Mouse (Mus musculus): ENCODE data around the gene Clasp2. TPM values are rescaled to one million over a fixed set of nuclear protein-coding genes. Genes with fewer than 3 reads are reported as not detected.
"Not testable (repeated sequence)": the region's sequence is repeated elsewhere in the genome, so short reads cannot be mapped to it uniquely, and the experiment has no call there.

Gene Clasp2
- total RNA-seq, 2 experiments from 2014 or later = 180 to 184 TPM

DNA sequence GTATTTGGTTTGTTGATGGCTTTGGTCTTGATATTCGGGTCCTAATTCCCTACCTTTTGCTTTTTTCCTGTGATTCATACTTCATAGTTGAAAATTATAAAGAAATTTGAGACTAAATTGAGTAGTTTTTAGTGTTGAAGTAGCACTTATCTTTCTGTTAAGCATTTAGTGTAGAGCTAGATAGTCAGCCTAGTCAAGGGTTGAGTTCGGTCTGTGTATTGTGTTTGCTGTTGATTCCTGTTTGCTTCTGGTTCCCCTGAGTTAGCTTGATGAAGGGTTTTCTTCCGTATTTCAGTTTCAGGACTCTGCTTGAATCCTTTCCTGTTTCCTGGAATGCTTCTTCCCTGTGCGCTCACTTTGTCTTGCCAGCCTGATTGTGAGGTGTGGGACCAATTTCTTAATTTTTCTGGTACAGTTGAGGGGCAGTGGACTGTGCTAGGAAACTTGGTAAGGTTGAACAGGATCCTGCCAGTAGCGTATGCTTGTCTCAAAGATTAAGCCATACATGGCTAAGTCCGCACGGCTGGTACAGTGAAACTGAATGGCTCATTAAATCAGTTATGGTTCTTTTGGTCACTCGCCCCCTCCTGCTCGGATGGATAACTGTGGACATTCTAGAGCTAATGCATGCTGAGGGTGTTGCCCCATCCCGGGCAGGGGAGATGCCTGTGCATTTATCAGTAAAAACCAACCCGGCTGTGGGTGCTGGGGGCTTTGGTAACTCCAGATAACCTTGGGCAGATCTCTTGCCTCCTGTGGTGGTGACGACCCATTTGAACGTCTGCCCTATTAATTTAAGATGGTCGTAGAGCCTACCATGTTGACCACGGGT is 14.8 kb downstream of the Clasp2 start:
- DNase-seq (ENCODE audit: low spot score in 2 of 2) = no peak

DNA sequence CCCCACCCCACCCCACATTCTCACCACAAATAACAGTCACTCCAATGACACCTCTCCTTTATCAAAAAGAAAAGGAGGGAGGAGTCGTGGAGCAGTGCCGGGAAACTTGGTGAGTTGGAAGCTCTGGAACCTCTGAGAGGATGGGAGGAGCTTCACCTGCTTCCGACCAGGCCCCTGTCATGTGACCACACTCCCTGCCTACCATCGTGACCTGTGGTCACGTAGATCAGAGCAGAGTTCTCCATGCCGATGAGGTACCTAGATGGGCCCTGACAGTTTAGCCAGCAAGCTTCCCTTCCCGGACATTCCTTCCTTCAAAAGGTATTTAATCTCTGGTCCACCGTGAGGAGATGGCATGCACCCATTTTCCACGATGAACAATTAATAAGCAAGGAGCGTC is 17.2 kb downstream of the Clasp2 start:
- DNase-seq (ENCODE audit: low spot score in 2 of 2) = no peak

DNA sequence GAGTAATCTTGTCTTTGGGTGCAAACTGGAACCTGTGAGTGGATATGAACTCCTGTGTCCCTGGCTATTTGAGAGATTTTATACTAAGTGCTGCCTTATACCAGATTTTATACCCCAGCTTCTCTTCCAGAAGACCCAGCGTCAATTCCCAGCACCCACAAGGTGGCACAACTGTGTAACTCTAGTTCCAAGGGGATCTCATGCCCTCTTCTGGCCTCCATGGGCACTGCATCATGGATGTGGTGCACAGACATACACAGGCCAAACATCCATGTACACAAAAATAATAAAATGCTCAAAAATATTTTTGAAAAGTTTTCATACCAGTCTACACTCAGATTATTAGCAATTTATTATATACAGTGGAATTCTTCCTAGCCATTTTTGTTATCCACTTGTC is 18.4 kb downstream of the Clasp2 start:
- DNase-seq (ENCODE audit: low spot score in 2 of 2) = no peak

DNA sequence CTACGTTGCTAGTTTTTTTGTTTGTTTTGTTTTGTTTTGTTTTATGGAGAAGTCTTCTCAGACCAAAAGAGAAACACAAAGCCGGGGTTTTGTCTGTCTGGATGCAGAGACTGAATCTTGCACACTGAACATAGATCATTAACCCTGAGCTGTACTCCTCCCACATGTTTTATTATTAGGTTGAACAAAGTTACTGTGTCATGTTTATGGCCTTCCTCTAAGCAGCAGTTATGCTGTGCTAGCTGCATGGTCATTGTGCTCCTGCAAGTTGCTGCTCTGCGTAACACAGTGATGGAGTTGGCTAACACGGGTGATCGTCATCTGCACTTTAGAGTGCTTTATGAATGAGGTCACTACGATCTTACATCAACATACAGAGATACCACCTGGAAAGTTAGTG is 21.1 kb downstream of the Clasp2 start:
- DNase-seq (ENCODE audit: low spot score in 2 of 2) = no peak

DNA sequence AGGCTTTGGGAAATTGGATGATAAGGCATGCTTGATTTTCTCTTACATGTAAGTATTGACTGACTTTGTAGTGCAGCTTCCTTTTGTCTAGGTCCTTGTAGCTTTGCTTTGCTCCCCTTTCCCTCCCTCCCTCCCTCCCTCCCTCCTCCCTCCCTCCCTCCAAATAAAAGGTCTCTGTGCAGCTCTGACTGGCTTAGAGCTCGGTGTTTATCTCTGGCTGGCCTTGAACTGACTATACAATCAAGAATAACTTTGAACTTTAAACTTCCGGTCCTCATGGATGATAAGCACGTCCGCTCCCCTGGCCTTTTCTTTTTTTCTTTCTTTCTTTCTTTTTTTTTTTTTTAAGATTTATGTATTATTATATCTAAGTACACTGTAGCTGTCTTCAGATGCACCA is 21.9 kb downstream of the Clasp2 start:
- DNase-seq (ENCODE audit: low spot score in 2 of 2) = no peak

DNA sequence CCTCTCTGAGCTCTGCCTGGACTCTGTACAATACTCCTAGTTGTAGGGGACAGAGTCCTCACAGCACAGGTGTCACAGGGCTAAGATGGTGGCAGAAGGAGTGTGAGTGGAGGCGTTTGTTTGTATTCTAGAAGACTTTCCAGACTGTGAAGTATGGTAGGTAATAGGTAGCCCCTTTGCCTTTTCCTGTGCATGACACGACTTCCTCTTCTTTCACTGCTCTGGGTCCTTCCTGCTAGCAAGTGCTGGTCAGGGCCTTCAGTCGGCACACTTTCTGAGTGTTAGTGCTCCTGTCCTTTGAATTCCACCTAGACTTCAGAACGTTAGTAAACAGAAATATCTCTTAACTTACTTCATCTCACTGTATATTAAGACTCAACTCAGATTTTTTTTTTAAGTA is 29.4 kb downstream of the Clasp2 start:
- no peak for DNase-seq (ENCODE audit: low spot score in 2 of 2)

DNA sequence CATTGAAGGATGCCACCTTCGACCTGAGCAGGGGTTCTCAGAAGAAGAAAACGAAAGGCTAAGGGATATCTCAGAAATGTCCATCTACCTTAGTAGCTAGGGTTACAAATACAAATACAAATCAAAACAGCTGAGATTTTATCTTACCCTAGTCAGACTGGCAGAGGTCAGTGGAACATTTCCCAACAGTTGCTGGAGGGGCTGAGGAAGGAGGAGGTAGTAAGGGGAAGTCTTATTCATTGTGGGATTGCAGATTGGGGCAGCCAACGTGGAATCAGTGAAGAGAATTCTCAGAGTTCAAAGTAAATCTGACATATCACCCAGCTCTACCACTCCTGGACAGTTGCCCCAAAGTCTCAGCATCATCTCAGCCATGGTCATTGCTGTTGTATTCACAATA is 39.6 kb downstream of the Clasp2 start:
- no peak for DNase-seq (ENCODE audit: low spot score in 2 of 2)

DNA sequence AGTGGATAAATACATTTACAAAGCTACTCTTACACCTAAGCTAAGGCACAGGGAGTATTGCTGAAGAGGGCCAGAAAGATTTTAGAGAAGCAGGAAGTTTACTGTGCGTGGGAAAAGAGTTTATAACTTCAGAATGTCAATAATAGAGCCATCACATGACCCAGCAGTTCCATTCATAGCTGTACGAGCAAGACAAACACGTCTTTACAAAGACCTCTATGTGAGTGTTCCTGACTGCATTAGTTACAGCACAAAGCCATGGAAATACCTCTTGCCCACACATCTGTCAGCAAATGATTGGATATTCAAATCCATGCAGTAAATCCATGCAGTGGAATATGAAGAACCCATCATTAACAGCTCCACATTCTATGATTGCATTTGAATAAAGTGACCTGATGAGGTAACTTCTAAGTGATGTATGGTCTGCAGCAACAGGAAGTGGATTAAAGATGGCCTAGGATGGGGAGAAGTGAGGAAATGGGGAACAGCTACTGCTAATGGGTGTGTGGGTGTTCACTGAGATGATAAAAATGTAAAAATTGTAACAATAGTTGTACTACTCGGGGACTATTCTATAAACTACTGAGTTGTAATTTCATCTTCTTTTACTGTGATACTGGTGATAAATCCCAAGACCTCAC is 41.2 kb downstream of the Clasp2 start:
- DNase-seq (ENCODE audit: low spot score in 2 of 2) = no peak

DNA sequence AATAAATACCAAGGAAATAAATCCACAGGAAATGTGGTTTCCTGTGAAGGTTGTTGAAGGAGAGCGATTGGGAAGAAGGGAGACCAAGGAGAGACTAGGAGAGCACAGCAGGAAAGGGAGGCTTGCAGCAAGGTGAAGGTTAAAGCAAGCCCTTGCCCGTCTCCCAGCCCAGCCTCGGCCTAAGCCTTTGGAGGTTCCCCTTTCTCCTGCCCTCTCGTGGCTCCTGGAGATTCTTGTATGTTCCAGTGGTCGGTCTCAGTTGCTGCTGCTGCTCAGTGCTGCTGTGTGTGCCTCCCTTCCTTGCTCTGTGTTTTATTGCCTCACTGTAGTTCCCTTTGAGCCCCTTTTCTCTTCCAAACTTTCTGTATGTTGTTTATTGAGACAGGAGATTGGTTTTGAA is 42.4 kb downstream of the Clasp2 start:
- no peak for DNase-seq (ENCODE audit: low spot score in 2 of 2)

DNA sequence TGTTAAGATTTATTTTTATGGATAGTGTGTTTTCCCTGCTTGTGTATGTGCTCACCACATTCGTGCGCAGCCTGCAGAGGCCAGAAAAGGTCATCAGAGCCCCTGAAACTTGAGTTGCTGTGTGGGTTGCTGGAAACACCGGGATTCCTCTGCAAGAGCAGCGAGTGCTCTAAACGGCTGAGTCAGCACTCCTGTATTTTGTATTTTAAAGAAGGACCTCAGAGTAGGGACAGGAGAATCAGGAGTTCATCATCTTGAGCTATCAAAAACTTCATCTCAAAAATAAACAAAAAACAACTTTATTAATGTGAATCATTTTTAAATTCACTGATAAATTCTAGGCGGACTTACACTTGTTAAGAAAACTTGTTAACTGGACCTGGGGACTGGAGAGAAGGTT is 48.0 kb downstream of the Clasp2 start:
- DNase-seq (ENCODE audit: low spot score in 2 of 2) = not testable (repeated sequence)

DNA sequence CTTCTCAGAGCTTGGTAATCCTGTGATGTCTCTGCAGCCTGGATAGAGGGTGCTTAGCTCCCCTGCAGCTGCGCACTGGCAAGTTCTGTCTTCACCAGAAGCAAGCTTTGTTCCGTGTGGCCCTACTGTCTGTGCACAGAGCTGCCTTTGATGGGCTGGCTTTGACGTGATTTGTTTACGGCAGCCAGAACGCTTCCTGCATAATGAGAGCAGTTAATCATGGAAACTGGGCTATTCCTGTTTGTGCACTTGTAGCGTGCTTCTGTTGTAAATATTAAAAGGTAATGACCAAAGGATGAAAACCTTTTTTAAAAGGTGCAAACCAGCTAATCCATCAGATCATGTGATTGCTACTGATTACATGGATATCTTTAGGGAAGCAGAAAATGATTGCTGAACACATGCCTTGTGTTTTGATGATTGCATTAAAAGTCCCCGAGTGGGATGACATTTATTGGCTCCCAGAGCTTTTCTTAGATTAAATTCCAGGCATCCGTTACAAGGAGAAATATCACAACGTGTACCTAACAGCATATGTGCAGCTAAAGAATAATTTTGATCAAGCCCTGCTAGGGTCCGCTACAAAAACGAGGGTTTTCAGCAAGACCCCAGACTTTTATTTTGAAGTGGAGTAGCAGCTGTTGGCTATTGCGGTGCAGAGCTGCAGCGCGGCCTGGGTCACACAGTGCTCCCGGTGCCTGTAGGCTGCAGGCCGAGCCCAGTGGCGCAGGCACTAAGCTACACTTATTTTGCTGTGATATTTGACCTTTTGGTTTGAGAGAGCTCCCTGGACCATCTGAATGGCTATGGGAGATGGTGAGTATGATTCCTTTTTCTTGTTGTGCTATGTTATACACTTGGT is 51.6 kb downstream of the Clasp2 start:
- peak; percentile 83 to 93 for DNase-seq (ENCODE audit: low spot score in 2 of 2)

DNA sequence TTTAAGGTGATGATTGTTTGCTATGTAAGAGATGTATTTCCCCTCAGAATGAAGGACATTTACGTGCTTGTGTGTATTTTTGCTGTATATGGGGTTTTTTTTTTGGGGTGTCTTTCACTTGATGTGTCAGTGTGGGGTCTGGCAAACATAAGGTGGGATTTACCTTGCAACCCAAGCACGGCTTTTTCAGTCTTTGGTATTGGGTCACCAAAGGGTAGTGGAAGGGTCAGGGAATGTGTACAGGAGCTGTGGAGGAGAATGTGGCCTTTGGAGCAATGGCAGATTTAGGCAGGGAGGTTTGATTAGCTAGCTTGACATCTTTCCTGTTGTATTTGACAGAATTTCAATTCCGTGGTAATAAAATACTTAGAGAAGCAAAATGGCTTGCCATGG is 52.2 kb downstream of the Clasp2 start:
- DNase-seq (ENCODE audit: low spot score in 2 of 2) = peak in 1 of 2 experiments; percentile 26

DNA sequence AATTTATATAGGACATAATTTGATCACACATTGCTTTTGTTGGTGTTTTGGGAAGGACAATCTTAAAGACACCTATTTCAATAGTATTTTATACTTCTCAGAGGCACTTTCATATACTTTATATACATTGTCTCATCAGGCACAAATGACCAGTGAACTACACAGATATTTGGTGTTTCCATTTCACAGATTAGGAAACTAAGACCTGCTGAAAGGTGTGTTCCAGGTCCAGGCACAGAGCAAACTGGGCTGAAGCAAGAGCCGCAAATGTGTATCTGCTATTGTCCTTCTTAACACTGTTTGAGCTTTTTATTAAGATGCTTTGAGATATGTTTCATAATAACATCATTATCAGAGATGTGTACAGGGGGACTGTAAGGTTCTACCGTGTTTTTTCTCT is 52.7 kb downstream of the Clasp2 start:
- no peak for DNase-seq (ENCODE audit: low spot score in 2 of 2)

DNA sequence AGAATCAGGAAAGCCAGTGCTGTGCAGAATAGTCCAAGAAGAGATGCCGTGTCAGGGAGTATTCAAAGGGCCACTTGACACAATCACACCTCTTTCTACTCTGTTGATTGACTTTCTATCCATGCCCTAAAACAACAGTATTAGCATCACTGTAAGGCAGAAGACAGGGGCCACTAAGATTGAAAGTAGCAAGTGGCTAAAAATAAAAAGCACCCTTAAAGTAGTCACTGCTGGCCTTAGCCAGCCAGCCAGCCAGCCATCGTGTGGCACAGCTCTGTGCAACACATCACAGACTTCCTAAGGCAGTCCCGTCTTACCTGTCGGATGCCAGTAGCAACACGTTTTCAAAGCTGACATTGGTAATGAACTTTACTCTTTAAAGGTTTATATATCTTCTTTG is 55.9 kb downstream of the Clasp2 start:
- no peak for DNase-seq (ENCODE audit: low spot score in 2 of 2)

DNA sequence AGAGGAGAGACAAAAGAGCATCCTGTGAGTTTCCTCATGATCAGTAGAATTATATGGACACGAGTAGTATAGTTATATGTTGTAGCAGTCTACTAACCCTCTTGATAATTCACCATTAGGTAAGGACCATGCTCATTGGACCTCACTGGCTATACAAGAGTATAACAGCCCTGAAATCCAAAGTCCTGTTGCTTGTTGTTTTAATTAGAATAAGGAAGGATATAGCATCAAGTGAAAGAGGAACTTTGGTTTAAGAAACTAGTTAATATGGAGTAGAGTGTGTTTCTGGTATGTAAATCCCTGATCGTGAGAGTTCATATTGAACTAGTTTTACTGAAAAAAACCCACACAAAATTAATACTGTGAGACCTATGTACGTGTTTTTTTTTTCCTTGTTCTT is 59.4 kb downstream of the Clasp2 start:
- no peak for DNase-seq (ENCODE audit: low spot score in 2 of 2)

DNA sequence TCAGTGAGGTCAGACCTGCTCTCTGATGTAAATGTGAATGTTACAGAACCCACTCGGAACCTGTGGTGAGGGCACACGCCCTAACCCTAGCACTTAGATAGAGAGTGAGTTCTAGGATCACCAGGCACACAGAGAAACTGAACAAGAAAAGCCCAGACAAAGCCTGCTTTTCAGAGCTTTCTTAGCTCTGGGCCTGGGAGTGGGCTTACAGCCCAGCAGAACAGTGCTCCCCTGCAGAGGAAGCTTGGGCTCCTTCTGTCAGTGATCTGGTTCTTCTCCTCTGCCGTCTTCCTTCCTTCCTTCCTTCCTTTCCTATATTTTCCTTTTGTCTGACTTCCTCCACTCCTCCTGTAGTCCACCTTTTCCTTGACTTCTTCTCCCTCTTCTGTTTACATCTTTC is 61.5 kb downstream of the Clasp2 start:
- DNase-seq (ENCODE audit: low spot score in 2 of 2) = no peak

DNA sequence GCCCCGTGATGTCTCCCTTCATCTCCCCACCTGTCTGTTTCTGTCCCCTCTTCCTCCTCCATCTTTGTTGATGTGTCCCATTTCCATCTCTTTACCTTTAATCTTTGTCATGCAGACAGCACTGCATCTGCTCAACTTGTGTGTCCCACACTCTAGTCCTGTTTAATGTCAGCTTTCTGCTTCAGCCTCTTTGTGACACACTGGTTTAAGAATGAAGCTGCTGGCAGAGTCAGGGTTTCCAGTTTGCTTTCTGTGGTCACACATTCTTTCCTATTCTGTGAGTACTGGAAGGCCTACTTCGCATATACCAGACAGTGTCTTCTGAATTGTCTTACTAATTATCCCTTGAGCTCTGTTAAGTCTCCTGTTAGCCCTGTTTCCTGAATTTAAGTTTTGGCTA is 62.5 kb downstream of the Clasp2 start:
- DNase-seq (ENCODE audit: low spot score in 2 of 2) = no peak

DNA sequence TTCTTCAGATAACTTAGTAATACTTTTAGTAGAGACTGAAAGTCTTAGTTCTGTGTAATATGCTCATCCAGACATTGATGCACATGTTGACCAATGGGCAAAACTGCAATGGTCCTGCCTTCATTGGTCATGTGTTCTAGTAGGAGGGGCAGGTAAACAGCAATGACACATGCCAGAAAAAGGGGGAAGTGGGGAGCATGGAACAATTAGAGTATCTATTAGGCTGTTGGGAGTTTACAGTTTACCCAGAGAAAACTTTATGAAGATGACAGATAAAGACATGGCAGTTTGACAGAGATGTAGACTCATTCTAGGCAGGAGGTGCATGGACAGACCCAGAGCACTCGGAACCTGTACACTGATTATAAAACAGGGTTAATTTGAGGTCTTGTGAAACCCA is 64.1 kb downstream of the Clasp2 start:
- no peak for DNase-seq (ENCODE audit: low spot score in 2 of 2)

DNA sequence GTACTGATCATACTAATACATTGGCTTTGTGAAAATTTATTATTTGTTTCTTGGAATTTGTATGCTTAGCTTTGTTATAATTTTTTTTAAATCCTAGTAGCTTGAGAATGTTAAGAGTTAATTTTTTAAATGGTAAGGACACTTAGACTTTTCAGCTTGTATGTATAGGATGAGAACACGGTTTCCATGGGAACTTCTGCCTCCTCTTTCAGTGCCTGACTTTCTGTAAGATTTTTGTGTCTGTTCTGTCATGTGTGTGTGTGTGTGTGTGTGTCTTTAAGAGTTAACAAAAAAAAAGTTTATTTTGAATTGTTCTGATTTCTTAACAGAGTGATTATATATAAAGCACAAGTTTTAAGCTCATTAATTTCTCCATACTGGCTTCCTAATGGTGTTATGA is 70.1 kb downstream of the Clasp2 start:
- DNase-seq (ENCODE audit: low spot score in 2 of 2) = no peak

DNA sequence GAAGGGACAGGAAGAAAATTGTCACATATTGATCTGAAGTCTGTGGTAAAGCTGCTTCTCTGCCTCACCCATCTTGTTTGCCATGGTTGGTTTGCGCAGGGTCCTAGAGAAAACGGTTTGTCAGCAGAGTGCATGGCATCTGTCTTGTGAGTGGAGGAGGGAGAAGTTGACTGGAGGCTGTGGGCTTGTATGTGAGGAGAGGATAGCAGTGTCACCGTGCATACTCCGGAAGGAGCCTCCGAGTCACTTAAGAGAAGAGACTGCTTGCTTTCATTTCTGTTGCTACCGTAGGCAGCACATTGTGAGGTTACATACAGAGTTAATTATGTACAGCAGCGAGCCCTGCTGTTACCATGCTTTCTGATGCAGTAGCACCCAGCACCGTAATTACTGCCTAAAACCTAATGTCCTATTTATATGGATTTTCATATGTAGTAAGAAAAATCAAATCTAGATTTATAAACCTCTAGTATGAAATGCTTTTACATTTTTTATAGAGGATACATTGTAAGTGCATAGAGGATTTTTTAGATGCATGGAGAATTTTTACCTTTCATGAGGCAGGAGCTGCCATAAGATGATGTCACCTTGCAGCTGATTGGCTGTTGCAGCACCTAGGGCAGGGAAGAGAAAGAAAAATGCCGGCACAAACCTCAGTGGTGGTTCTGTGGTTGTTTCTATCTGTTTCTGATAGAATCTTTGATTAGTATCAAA is 70.8 kb downstream of the Clasp2 start:
- DNase-seq (ENCODE audit: low spot score in 2 of 2) = peak; percentile 72 to 88

DNA sequence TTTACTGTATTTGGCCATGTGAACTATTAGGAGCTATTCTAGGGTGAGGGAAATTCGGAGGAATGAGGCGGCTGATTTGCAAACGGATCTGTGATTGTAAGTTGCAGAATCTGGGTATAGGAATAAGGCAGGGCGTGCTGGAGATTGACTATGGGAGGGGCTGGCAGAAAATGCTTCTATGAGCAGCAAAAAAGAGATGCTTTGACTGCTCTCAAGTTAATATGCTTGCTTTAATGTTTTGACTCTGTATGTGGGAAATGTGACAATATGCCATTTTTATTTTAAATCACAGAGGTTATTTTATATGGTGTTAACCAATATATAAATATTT is 71.4 kb downstream of the Clasp2 start:
- DNase-seq (ENCODE audit: low spot score in 2 of 2) = no peak

DNA sequence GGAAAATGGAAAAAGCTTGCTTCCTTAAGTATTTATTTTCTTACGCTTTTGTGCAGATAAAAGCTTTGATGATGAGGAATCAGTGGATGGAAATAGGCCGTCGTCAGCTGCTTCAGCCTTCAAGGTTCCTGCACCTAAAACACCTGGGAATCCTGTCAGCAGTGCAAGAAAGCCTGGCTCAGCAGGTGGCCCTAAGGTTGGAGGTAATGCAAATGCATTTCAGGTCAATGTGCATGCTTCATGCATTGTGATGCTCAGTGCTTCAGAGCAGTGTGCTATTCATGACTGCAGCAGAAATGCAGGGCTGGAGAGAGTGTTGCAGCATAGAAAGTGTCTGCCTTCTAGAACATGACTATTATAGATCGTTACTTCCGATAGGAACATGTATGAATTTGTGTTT is 71.8 kb downstream of the Clasp2 start:
- no peak for DNase-seq (ENCODE audit: low spot score in 2 of 2)
